Mouse (Mus musculus) erythroblast, embryonic 14.5 days (primary cell): ENCODE measurements around the gene Dnm3. TPM values are rescaled to one million over a fixed set of nuclear protein-coding genes. Genes with fewer than 3 reads are reported as not detected.

Experiments
- H3K27me3 ChIP-seq: 2 replicates; pipeline ENCODE4 v1.6.1; 2012; ENCODE audit warnings: inconsistent platforms; ENCODE audit not compliant: control insufficient read depth
- H3K36me3 ChIP-seq: 2 replicates; pipeline ENCODE4 v1.6.1; 2012; ENCODE audit warnings: mild to moderate bottlenecking, inconsistent platforms; ENCODE audit not compliant: control insufficient read depth
- H3K4me1 ChIP-seq: 2 replicates; pipeline ENCODE4 v1.6.1; 2012; ENCODE audit warnings: inconsistent platforms; ENCODE audit not compliant: control insufficient read depth
- H3K4me3 ChIP-seq: replicated peaks from 2 replicates; pipeline ENCODE3; 2012; ENCODE audit warnings: moderate library complexity, mild to moderate bottlenecking, inconsistent platforms
- H3K9me3 ChIP-seq: 2 replicates; pipeline ENCODE4 v1.6.1; 2012; ENCODE audit warnings: low read length, inconsistent platforms, mixed read lengths; ENCODE audit not compliant: control insufficient read depth
- GATA1 ChIP-seq: IDR thresholded peaks from 2 replicates; pipeline ENCODE4 v1.6.1; 2012; ENCODE audit warnings: low read length, inconsistent platforms, mixed read lengths
- TAL1 ChIP-seq: IDR thresholded peaks from 3 replicates; pipeline ENCODE4 v1.6.1; 2012; ENCODE audit warnings: low read length, inconsistent platforms, mixed read lengths
- polyA plus RNA-seq: library from polyadenylated mRNA; stranded (reverse); fragments of >175 nt; gene quantifications from 2 replicates; pipeline ENCODE4 v1.2.3, GENCODE M21; 2012

Dnm3 gene
- polyA plus RNA-seq, 1 experiment: 0.01 TPM

DNA sequence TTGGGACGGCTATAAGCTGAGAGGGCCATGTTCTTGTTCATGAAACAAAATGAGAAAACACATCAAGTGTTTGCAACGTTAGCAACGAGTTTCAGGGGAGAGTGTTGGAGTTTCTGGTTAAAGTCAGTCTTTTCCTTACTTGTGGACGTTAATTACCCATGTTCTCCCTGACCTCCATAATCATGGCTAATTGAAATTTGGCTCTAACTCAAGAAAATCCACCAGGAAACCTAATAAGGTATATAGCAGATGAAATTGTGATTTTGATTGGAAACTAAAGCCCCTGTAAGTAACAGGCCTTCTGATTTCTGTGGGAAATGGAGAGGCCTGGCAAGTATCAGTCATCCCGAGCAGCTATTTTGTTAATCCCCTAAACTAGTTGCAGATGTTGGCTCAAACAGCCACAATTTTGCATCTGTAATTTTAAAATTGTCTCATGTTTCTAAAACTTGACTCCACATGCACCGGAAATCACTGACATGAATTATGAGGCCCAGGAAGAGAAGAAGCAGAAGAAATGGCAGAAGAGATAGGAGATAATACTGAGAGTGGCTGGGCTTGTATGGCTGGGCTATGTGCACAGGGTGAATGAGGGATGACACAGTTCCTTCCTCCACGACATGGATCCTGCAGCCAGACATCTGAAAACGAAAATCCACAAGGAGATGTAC lies 223.7 kb downstream of the Dnm3 start:
- TF ChIP-seq GATA1: no peak
- no peak for TF ChIP-seq TAL1
- no peak overlapping the region for H3K4me3 ChIP-seq

DNA sequence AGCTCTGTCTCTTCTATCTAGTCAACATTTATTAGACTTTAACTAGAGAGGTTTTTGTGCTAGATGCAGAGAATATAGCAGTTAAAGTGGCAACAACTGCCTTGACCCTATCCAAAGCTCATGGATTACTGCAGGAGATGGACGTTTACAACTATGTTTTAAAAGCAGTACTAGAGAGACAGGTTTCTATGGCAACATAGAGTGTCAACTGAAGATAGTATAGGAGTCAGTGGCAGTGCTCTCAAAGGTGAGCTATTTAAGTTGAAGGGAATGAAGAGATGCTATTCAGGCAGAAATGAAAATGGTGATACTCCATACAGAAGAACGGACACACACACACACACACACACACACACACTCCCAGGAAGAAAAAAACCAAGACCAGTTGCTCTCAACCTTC lies 225.0 kb downstream of the Dnm3 start:
- no peak for TF ChIP-seq TAL1
- TF ChIP-seq GATA1: no peak
- no peaks in the 10 kb centered on the region for H3K9me3 ChIP-seq

More for the DNA sequence above, 223.7 kb downstream of the Dnm3 start:
- Histone ChIP-seq H3K36me3 (no peaks in the 10 kb centered on the region), H3K27me3 (no peaks in the 10 kb centered on the region), H3K4me1 (no peaks in the 10 kb centered on the region), H3K9me3 (no peaks in the 10 kb centered on the region)

DNA sequence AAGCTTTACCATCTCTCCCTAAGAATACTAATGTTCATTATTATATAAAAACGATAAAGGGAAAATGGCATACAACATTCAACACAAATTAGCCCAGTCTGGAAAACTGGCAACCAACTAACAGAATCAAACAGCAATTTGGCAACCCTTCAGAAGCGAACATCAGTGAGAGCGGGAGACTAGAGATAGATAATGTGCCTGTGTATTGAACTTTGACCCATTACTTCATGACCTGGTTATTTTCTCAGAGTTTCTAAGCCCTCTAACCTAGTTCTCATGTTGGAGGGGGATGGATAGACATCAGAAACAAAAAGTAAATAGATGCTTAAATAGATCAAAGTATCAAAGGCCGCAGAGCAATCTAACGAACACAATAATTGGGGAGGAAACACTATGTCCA lies 230.6 kb downstream of the Dnm3 start:
- Histone ChIP-seq H3K27me3 (no peaks in the 10 kb centered on the region), H3K9me3 (no peaks in the 10 kb centered on the region), H3K36me3 (no peaks in the 10 kb centered on the region), H3K4me3 (no peak overlapping the region), H3K4me1 (no peaks in the 10 kb centered on the region)
- no peak for TF ChIP-seq TAL1
- TF ChIP-seq GATA1: no peak

More for the DNA sequence above, 225.0 kb downstream of the Dnm3 start:
- Histone ChIP-seq H3K4me1 (no peaks in the 10 kb centered on the region), H3K36me3 (no peaks in the 10 kb centered on the region), H3K4me3 (no peak overlapping the region), H3K27me3 (no peaks in the 10 kb centered on the region)

DNA sequence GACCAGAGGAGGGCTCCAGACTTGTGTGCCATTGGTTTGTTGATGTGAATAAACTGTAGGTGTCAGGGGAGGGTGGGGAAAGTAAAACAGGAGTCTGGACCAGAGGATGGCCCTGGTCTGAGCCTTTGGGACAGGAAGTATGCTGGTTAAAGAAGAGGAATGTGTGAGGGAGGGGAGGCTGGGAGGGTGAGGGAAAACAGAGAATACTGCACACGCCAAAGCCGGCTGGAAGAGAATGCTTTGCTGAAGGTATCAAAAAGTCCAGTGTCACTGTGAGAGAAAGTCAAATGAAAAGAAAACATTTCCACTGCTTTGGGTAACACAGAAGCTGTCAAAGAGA lies 234.2 kb downstream of the Dnm3 start:
- no peak for TF ChIP-seq TAL1
- H3K36me3 ChIP-seq: no peaks in the 10 kb centered on the region
- no peaks in the 10 kb centered on the region for H3K9me3 ChIP-seq

DNA sequence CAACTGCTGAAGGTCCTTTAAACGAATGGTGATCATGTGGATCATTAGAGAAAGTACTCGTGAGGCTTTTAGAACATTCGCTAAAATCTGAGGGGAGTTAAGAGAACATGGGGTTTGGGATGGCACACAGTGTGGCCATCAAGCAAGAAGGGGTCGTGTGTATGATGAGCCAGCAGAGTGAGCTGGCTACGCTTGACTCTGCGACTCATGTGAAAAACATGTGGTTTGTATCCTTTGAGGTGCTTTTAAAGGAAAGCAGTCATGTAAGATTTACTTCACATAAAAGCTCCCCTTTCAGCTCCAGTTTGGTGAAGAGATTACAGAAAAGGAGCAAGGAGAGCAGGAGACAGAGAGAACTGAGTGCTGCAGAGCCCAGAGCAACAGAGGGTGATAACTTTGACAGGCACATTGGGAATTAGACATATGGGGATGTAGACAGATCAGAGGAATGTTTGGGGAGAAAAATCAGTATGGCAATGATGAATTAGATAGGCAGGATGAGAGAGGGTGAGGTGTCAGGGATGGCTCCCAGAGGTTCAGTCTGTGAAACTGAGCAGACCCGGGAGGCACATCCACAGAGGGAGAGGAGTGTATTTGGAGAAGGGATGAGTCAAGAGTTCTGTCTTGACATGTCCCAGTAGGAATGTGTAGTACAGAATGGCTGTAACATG lies 234.7 kb downstream of the Dnm3 start:
- no peaks in the 10 kb centered on the region for H3K9me3 ChIP-seq
- H3K4me3 ChIP-seq: no peak overlapping the region
- TF ChIP-seq TAL1: no peak
- no peak for TF ChIP-seq GATA1
- no peaks in the 10 kb centered on the region for H3K36me3 ChIP-seq
- no peaks in the 10 kb centered on the region for H3K4me1 ChIP-seq
- H3K27me3 ChIP-seq: no peaks in the 10 kb centered on the region

More for the DNA sequence above, 234.2 kb downstream of the Dnm3 start:
- Histone ChIP-seq H3K4me3 (no peak overlapping the region), H3K4me1 (no peaks in the 10 kb centered on the region), H3K27me3 (no peaks in the 10 kb centered on the region)

DNA sequence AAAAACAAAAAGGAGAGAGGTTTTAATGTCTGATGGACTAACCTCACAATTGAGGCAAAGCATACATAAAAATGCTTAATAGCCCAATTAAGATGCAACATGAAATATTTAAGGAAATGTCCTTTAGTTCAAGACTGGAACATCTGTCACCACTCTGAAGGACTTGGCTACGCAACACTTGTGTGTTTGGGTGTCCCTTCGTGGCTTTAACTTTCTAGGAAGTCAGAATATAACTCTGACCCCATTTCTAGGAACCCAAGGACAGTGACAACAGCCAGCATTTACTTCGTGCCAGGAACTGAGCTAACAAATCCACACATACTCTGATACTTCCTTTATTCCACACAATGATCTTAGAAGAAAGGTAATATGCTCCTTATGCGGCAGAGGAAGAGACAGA lies 237.1 kb downstream of the Dnm3 start:
- Histone ChIP-seq H3K27me3 (no peaks in the 10 kb centered on the region), H3K4me1 (no peaks in the 10 kb centered on the region), H3K9me3 (no peaks in the 10 kb centered on the region), H3K36me3 (no peaks in the 10 kb centered on the region), H3K4me3 (no peak overlapping the region)
- TF ChIP-seq GATA1 (no peak), TAL1 (no peak)

DNA sequence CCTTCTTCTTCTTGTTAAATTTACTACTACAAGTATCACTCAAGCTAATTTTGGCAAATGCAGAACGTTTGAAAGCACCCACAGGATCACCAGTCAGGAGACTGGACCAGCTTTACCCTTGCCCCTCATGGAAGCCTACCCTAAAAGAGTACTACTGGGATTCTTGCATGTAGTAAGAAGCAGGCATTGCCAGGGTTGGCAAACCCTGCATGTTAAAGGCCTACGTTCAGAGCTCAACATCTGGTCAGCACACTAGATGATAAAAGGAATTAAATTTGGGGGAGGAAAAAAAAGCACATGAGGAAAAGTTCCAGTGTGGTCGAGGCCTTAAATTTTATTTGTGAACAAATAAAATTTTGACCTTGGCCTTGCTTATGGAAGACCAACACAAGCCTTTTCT lies 239.2 kb downstream of the Dnm3 start:
- Histone ChIP-seq H3K4me1 (no peaks in the 10 kb centered on the region), H3K4me3 (no peak overlapping the region), H3K36me3 (no peaks in the 10 kb centered on the region), H3K9me3 (no peaks in the 10 kb centered on the region), H3K27me3 (no peaks in the 10 kb centered on the region)
- TF ChIP-seq TAL1 (no peak), GATA1 (no peak)

DNA sequence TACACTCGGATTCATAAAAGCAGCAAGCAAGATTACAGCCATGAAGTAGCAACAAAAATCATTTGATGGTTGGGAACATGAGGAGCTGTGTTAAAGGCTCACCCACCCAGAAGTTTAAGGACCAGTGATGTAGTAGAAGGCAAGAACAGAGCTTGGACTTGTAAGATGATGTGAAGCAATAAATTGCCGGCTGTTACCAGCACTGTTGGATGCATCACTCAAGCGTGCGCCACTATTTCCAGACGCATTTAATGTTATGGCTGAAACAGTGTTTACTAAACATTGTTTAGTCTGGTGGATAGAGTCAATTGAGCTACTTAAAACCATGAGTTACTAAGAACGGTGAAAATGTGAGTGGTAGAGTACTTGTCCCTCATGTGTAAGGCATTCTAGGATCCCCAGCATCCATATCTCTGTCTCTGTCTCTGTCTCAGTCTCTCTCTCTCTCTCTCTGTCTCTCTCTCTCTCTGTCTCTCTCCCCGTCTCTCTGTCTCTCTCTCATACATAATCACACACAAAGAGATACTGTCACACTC lies 241.1 kb downstream of the Dnm3 start:
- H3K4me1 ChIP-seq: no peaks in the 10 kb centered on the region
- H3K36me3 ChIP-seq: no peaks in the 10 kb centered on the region
- H3K4me3 ChIP-seq: no peak overlapping the region
- TF ChIP-seq GATA1: no peak
- no peak for TF ChIP-seq TAL1
- H3K9me3 ChIP-seq: no peaks in the 10 kb centered on the region
- H3K27me3 ChIP-seq: no peaks in the 10 kb centered on the region

DNA sequence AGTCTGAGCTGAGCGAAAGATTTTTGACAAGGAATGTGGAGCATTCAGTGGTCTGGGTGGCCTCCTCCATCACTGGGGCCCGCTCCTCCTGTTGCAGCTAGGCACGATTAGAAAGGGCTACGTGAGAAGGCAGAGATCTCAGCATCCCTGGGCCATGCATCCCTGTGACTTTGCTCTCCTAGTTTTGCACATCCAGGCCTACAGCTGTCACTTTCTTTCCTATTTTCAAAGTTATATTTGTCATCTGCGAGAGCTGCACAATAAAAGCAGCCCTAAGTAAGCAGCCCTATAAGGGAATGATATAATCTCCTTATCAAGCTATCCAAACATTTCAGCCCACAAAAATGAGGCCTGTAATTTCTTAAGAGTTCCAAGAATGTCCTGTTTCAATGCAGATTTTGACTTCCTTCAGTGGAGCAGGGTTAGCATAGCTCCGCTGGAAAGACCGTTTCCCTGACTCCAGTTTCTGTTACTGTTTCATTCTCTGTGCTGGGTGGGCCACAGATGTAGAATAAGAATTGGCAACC lies 252.2 kb downstream of the Dnm3 start:
- Histone ChIP-seq H3K36me3 (no peaks in the 10 kb centered on the region), H3K9me3 (no peaks in the 10 kb centered on the region), H3K4me3 (no peak overlapping the region), H3K27me3 (no peaks in the 10 kb centered on the region), H3K4me1 (no peaks in the 10 kb centered on the region)
- no peak for TF ChIP-seq GATA1
- no peak for TF ChIP-seq TAL1
